Mouse (Mus musculus) intestine, embryonic 16.5 days (tissue): ENCODE measurements at regions not wholly inside any gene's neighbourhood (a gene's known extent, or its start where the extent isn't known, plus 50 kb on each side); places are given as distances from the start of the nearest gene placed in this dataset.
A peak's percentile ranks its signal among the peaks of the same experiment; 100 is the strongest.

Experiments
- ATAC-seq: fragments of 200-750 bp; cut with Nextera tagmentation; 2 replicates; pipeline ENCODE4 v1.8.0; 2017; ENCODE audit warnings: moderate TSS enrichment, moderate library complexity
- H3K27ac ChIP-seq: fragments of 300-500 bp; sonication (generic); 2 replicates; pipeline ENCODE4 v1.5.1; 2014; ENCODE audit warnings: mild to moderate bottlenecking, low read length
- H3K27me3 ChIP-seq: fragments of 300-500 bp; sonication (generic); replicated peaks from 2 replicates; pipeline ENCODE4 v1.6.1; 2014; ENCODE audit warnings: low read length, control low read depth, mixed read lengths; ENCODE audit not compliant: control insufficient read depth, insufficient read depth
- H3K36me3 ChIP-seq: fragments of 300-500 bp; sonication (generic); 2 replicates; pipeline ENCODE4 v1.6.1; 2014; ENCODE audit warnings: low read length, control low read depth; ENCODE audit not compliant: control insufficient read depth, insufficient read depth
- H3K4me1 ChIP-seq: fragments of 300-500 bp; sonication (generic); 2 replicates; pipeline ENCODE4 v1.6.1; 2014; ENCODE audit warnings: low read length, control low read depth, mixed read lengths; ENCODE audit not compliant: control insufficient read depth, insufficient read depth
- H3K4me2 ChIP-seq: fragments of 300-500 bp; sonication (generic); 2 replicates; pipeline ENCODE4 v1.6.1; 2014; ENCODE audit warnings: low read depth, low read length, control low read depth
- H3K4me3 ChIP-seq: fragments of 300-500 bp; sonication (generic); 2 replicates; pipeline ENCODE4 v1.5.1; 2014; ENCODE audit warnings: mild to moderate bottlenecking, low read length
- H3K9ac ChIP-seq: fragments of 300-500 bp; sonication (generic); 2 replicates; pipeline ENCODE4 v1.6.1; 2014; ENCODE audit warnings: low read depth, low read length
- H3K9me3 ChIP-seq: fragments of 300-500 bp; sonication (generic); 2 replicates; pipeline ENCODE4 v1.6.1; 2016; ENCODE audit warnings: low read length, control low read depth; ENCODE audit not compliant: control insufficient read depth
- WGBS: fragments of 180-500 bp; shearing (Covaris S2); extraction: QIAGEN DNeasy Blood & Tissue Kit; methylation state at CpG from one replicate; pipeline ENCODE4 v1.1.7; 2014; 5-methylcytosine and 5-hydroxymethylcytosine counted together

DNA sequence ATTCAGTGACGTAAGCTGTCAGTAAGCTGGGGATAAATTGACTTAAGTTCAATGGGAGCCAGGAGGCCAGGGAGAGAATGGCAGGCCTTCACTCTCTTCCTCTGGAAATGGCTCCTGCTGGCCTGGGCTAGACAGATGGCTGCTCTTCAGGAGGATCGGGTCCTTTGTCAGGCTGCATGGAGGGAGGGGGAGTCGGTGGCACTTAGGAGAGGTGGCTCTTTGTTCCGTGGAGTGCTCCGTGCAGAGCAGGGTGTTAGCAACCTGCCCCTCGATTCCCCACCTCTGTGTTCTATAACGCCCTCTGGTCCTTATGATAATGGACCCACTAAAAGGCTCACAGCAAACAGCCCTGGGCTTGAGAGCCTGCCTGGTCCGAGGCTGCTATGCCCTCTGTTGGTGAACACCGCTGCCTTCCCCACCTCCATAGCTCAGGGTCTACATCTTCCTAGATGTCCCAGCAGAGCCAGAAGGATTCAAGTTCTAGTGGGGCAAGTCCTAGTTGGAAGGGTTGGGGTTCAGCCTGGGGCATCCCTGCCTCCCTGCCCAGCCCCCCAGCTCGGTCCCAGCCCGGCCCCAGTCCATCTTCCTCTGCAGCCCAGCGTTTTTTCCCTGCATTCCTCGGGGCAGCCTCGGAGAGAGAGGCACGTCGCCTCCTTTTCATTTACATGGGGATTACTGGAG is 232.1 kb upstream of the 4930535I16Rik start:
- ATAC-seq = no peak
- whole genome bisulfite sequencing = 10% methylated on average over 16 of the region's 16 CpGs
- H3K9me3 ChIP-seq = no peaks in the 10 kb centered on the region
- H3K4me2 ChIP-seq = no peak overlapping the region; the same call in 1 of the 2 replicates
- no peaks in the 10 kb centered on the region for H3K27me3 ChIP-seq
- H3K4me1 ChIP-seq = no peaks in the 10 kb centered on the region
- no peaks in the 10 kb centered on the region for H3K36me3 ChIP-seq
- no peak overlapping the region for H3K27ac ChIP-seq
- H3K4me3 ChIP-seq = no peak overlapping the region
- no peak overlapping the region for H3K9ac ChIP-seq

DNA sequence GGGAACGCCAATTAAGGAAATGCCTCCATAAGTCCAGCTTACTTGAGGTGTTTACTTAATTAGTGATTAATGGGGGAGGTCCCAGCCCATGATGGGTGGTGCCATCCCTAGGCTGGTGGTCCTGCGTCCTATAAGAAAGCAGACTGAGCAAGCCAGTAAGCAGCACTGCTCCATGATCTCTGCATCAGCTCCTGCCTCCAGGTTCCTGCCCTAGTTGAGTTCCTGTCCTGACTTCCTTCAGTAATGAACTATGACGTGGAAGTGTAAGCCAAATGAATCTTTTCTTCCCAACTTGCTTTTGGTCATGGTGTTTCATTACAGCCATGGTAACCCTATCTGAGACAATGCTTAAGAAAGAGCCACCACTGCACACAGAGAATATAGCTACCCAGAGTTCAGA is 231.2 kb upstream of the 4930535I16Rik start:
- no peak for ATAC-seq
- WGBS = 72% methylated on average over 3 of the region's 3 CpGs

DNA sequence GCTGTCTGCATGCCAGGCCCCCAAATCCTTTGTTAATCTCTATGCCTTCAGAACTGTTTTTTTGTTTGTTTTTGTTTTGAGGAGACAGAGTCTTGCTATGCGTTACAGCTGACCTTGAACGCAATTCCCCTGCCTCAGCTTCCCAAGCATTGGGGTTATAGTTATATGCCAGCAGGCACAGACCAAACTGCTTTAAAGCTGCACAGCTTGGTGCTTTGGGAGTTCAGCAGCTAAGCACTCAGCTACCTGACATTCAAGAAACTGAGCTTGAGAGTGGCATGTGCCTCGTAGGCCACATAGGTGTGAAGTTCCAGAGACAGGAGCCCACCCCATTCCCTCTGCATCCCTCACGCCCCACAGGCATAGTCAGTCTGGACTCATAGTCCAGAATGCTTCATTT is 229.5 kb upstream of the 4930535I16Rik start:
- Histone ChIP-seq H3K9me3 (no peaks in the 10 kb centered on the region), H3K9ac (no peak overlapping the region), H3K4me2 (no peak overlapping the region), H3K36me3 (no peaks in the 10 kb centered on the region), H3K27me3 (no peaks in the 10 kb centered on the region), H3K4me1 (no peaks in the 10 kb centered on the region), H3K27ac (no peak overlapping the region), H3K4me3 (no peak overlapping the region)
- ATAC-seq = no peak
- 55% methylated on average over 4 of the region's 4 CpGs for WGBS

More for the DNA sequence above, 231.2 kb upstream of the 4930535I16Rik start:
- Histone ChIP-seq H3K27ac (no peak overlapping the region), H3K4me2 (no peak overlapping the region), H3K36me3 (no peaks in the 10 kb centered on the region), H3K4me3 (no peak overlapping the region), H3K4me1 (no peaks in the 10 kb centered on the region), H3K9me3 (no peaks in the 10 kb centered on the region), H3K9ac (no peak overlapping the region), H3K27me3 (no peaks in the 10 kb centered on the region)

DNA sequence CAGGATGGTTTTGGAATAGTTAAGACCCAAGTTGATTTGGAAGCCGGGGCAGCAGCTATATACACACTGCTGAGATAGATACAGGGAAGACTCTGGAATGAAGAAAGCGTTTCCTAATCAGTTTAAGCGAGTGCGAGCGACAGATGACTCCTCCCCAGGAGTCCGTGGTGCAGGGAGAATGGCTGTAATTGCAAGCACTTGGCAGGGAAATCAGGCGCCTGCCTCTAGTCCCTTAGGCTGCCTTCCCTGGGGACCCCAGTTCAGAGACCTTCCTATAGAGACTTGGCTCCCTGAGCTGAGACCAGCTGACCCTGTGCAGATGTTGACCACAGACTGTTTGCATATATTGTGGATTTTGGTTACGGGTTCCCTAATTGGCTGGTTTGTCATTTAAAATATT is 228.3 kb upstream of the 4930535I16Rik start:
- ATAC-seq = no peak
- Histone ChIP-seq H3K36me3 (no peaks in the 10 kb centered on the region), H3K9me3 (no peaks in the 10 kb centered on the region), H3K27me3 (no peaks in the 10 kb centered on the region), H3K4me2 (no peak overlapping the region), H3K4me3 (no peak overlapping the region), H3K4me1 (no peaks in the 10 kb centered on the region), H3K27ac (no peak overlapping the region), H3K9ac (no peak overlapping the region)
- WGBS = 26% methylated on average over 8 of the region's 8 CpGs

DNA sequence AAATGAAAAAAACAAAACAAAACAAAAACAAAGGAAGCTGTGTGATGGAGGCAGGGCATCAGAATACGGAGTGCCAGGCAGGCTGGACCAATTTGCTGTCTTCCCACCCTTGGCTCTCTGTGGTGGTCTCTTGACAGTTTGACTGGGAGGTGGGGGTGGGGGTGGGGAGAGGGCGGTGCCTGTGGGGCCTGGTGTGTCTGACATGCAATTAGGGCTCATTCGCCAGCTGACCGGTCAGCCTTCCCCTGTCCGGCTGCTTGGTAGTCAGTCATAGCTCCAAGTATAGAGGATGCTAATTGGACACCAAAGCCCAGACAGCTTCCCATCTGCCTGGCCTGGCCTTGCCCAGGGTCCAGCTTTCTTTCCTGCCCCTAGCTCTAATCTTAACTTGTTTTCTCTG is 225.8 kb upstream of the 4930535I16Rik start:
- Histone ChIP-seq H3K9me3 (no peaks in the 10 kb centered on the region), H3K27ac (no peak overlapping the region), H3K27me3 (no peaks in the 10 kb centered on the region), H3K4me1 (no peaks in the 10 kb centered on the region), H3K4me2 (no peak overlapping the region), H3K9ac (no peak overlapping the region), H3K4me3 (no peak overlapping the region), H3K36me3 (no peaks in the 10 kb centered on the region)
- WGBS = 56% methylated on average over 5 of the region's 5 CpGs
- ATAC-seq = no peak

DNA sequence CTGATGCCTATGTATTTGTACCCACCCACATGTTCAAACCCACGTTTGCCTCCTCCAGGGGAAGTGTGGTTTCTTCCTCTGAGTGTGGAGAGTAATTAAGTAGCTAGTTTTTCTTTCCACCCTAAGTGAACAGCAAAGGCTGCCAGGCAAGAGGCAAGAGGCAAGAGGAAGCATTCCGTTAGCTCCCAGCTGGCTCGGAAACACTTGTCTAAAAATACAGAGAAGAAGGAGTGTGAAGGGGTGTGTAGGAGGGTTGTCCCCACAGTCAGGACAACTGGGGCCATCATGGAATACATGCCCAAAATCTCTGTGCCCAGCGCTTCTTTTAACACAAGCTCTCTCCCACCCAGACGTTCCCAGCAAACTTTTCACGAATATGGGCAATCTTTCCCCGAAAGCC is 225.4 kb upstream of the 4930535I16Rik start:
- ATAC-seq = no peak
- no peaks in the 10 kb centered on the region for H3K36me3 ChIP-seq

DNA sequence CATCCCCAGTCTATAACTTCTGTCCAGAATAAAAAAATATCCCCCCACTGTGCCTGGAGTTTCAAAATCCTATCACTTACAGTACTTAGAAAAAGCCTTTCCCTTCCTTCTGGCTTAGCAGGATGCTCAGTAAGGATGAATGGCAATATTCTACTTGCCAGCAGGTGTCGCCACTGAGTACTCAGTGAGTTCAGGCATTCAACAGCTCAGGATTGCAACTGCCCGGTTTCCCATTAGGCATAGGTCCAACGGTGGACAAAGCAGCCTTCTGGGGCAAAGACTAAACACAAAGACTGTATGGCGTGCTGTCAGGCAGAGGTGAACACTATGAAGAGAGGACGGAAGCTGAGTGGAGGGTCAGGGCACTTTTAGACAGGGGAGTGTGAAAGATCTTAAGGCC is 224.3 kb upstream of the 4930535I16Rik start:
- no peaks in the 10 kb centered on the region for H3K4me1 ChIP-seq
- no peak overlapping the region for H3K27ac ChIP-seq
- H3K36me3 ChIP-seq = no peaks in the 10 kb centered on the region
- no peaks in the 10 kb centered on the region for H3K9me3 ChIP-seq
- no peak overlapping the region for H3K4me2 ChIP-seq
- H3K4me3 ChIP-seq = no peak overlapping the region
- ATAC-seq = peak; percentile 44; the same call in 1 of the 2 replicates
- no peaks in the 10 kb centered on the region for H3K27me3 ChIP-seq
- no peak overlapping the region for H3K9ac ChIP-seq
- 7% methylated on average over 5 of the region's 5 CpGs for WGBS

More for the DNA sequence above, 225.4 kb upstream of the 4930535I16Rik start:
- no peak overlapping the region for H3K9ac ChIP-seq
- H3K9me3 ChIP-seq = no peaks in the 10 kb centered on the region
- no peak overlapping the region for H3K27ac ChIP-seq
- no peak overlapping the region for H3K4me3 ChIP-seq
- no peak overlapping the region for H3K4me2 ChIP-seq
- H3K27me3 ChIP-seq = no peaks in the 10 kb centered on the region
- 60% methylated on average over 7 of the region's 7 CpGs for WGBS
- H3K4me1 ChIP-seq = no peaks in the 10 kb centered on the region

DNA sequence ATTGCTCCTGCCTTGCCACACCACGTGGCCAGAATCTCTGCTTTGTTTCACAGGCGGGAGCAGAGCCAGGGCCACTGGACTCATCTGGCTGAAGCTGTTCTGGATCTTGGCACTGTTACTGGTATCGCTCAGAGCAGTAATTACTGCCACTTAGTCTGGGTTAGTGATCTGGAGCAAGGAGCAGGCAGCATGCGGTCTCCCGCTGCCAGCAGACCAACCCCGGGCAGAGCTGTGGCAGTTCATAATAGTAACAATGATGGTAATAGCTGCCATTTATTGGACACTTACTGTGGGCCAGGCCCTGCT is 217.3 kb upstream of the 4930535I16Rik start:
- peak; percentile 55 for ATAC-seq
- Histone ChIP-seq H3K9me3 (no peaks in the 10 kb centered on the region), H3K36me3 (no peaks in the 10 kb centered on the region), H3K27me3 (no peaks in the 10 kb centered on the region), H3K4me2 (no peak overlapping the region), H3K4me3 (no peak overlapping the region), H3K4me1 (no peaks in the 10 kb centered on the region; the same call in 1 of the 2 replicates), H3K9ac (no peak overlapping the region), H3K27ac (no peak overlapping the region)
- WGBS = 41% methylated on average over 6 of the region's 6 CpGs

DNA sequence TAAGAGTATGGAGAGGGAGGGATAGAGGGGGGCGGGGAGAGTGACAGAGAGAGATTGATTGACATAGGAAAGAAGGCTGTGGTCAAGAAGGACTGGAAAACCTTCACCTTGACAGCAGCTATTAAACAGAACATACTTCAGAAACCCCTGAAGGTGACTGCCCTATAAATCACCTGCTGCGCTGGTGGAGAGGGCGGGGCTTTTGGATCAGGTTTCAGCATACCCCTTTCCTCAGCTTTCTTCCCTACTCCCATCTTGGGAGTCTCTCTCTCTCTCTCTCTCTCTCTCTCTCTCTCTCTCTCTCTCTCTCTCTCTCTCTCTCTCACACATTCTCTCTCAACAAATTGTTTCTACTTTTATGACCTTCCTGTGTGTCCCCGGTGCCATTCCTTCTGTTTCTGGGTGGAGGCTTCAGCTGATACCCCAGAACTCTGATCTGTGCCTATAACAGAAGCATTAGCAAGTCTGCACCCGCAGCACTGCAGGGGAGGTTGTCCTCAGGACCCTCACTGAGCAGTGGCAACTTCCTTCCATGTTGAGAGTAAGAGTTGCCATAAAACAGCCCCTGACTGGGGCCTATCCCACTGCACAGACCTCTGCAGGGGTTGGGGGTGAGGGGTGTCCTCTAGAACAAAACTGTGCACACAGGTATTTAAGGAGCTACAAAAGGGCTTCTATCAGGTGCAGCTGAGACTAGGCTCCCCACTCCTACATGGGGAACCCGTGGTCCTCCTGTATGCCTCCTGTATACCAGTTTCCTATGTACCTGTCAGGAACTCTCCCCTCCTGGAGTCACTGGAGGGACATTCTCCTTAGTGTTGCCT is 216.7 kb upstream of the 4930535I16Rik start:
- ATAC-seq = peak; percentile 65
- Histone ChIP-seq H3K4me1 (no peaks in the 10 kb centered on the region; the same call in 1 of the 2 replicates), H3K4me2 (no peak overlapping the region), H3K27me3 (no peaks in the 10 kb centered on the region), H3K36me3 (no peaks in the 10 kb centered on the region), H3K27ac (no peak overlapping the region), H3K4me3 (no peak overlapping the region), H3K9me3 (no peaks in the 10 kb centered on the region), H3K9ac (no peak overlapping the region)
- 12% methylated on average over 6 of the region's 6 CpGs for WGBS
